Mouse (Mus musculus) hindbrain, embryonic 12.5 days (tissue): ENCODE results near the gene Cplx3. TPM values are rescaled to one million over a fixed set of nuclear protein-coding genes. Genes with fewer than 3 reads are reported as not detected.

Source experiments
- ATAC-seq: fragments of 200-750 bp; cut with Nextera tagmentation; 2 replicates; pipeline ENCODE4 v1.8.0; 2017; ENCODE audit warnings: moderate TSS enrichment; ENCODE audit not compliant: low FRiP score
- H3K27ac ChIP-seq: fragments of 300-500 bp; sonication (generic); 2 replicates; pipeline ENCODE4 v1.5.1; 2016; ENCODE audit warnings: mild to moderate bottlenecking
- H3K27me3 ChIP-seq: fragments of 300-500 bp; sonication (generic); 2 replicates; pipeline ENCODE4 v1.6.1; 2016; ENCODE audit warnings: mild to moderate bottlenecking
- H3K36me3 ChIP-seq: fragments of 300-500 bp; sonication (generic); 2 replicates; pipeline ENCODE4 v1.6.1; 2016; ENCODE audit warnings: mild to moderate bottlenecking
- H3K4me1 ChIP-seq: fragments of 300-500 bp; sonication (generic); 2 replicates; pipeline ENCODE4 v1.6.1; 2016
- H3K4me2 ChIP-seq: fragments of 300-500 bp; sonication (generic); replicated peaks from 2 replicates; pipeline ENCODE4 v1.6.1; 2016; ENCODE audit warnings: mild to moderate bottlenecking
- H3K4me3 ChIP-seq: fragments of 300-500 bp; sonication (generic); 2 replicates; pipeline ENCODE4 v1.5.1; 2016; ENCODE audit warnings: mild to moderate bottlenecking
- H3K9ac ChIP-seq: fragments of 300-500 bp; sonication (generic); 2 replicates; pipeline ENCODE4 v1.6.1; 2016; ENCODE audit warnings: mild to moderate bottlenecking, moderate library complexity
- H3K9me3 ChIP-seq: fragments of 300-500 bp; sonication (generic); replicated peaks from 2 replicates; pipeline ENCODE4 v1.6.1; 2016; ENCODE audit warnings: mild to moderate bottlenecking
- WGBS: fragments of 180-500 bp; shearing (Covaris S2); methylation state at CpG from one replicate; pipeline ENCODE4 v1.1.7; 2016; 5-methylcytosine and 5-hydroxymethylcytosine counted together
- polyA plus RNA-seq: library from polyadenylated mRNA; unstranded; fragments of >200 nt; fragmentation: Nextera tagmentation; extraction: Ambion mirVana; gene quantifications from 2 replicates; pipeline ENCODE4 v1.2.1, GENCODE M21; 2016

The Cplx3 gene
- polyA plus RNA-seq, 1 experiment from 2014 or later = 0.27 TPM

GRCm38 (mm10) chr9:57637272-57637671 lies 31.2 kb upstream of the Cplx3 start:
- H3K4me3 ChIP-seq = no peak overlapping the region
- H3K4me1 ChIP-seq = peaks cover 54% of the 10 kb centered on the region
- no peak overlapping the region for H3K27ac ChIP-seq
- H3K4me2 ChIP-seq = no peak overlapping the region
- 69% methylated on average over 3 of the region's 3 CpGs for WGBS
- no peaks in the 10 kb centered on the region for H3K27me3 ChIP-seq
- ATAC-seq = no peak
- H3K36me3 ChIP-seq = peaks cover 7% of the 10 kb centered on the region; the same call in 1 of the 2 replicates
- H3K9ac ChIP-seq = no peak overlapping the region
- H3K9me3 ChIP-seq = no peaks in the 10 kb centered on the region

GRCm38 (mm10) chr9:57633481-57634024 lies 27.5 kb upstream of the Cplx3 start:
- Histone ChIP-seq H3K4me1 (peaks cover 17% of the 10 kb centered on the region), H3K36me3 (peaks cover 35% of the 10 kb centered on the region), H3K4me2 (no peak overlapping the region), H3K9ac (no peak overlapping the region), H3K4me3 (no peak overlapping the region), H3K27me3 (no peaks in the 10 kb centered on the region), H3K9me3 (no peaks in the 10 kb centered on the region), H3K27ac (no peak overlapping the region)
- no peak for ATAC-seq
- 54% methylated on average over 4 of the region's 4 CpGs for WGBS

DNA sequence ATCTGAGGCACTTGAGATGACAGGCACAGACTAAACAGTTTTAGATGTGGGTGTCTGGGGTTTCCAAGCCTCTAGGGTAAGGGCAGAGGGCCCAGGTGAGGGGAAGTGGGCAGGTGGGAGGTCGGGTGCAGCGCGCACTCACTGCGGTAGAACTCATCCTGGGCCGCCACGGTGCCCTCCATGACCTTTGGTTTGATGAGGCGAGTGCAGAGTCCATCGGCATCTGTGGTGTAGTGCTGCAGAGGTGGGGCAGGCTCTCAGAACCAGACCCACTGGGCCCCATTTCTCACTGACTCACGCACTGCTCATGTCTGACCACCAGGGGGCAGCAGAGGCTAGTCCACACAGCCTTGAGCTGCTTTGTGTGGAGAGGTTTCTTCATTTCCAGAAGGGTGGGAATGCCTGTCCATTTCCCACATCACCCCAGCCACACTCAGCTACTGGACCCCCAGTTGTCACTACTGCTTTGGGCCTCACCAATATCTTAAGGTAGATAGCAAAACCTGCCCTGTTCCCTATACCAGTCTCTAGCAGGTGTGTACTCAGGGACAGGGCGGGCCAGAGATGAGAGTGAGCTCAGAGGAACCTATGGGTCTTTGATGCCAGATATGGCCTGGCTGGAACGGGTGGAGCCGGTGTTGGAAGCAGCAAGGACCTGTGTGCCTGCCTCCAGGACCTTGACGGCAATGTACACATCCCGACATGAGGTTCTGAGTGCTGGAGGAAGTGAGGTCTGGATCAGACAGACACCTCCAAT lies 23.2 kb upstream of the Cplx3 start:
- WGBS = 71% methylated on average over 14 of the region's 14 CpGs
- H3K36me3 ChIP-seq = peaks cover 77% of the 10 kb centered on the region
- peak overlapping the region; percentile 13; the same call in 1 of the 2 replicates for H3K9ac ChIP-seq
- H3K4me2 ChIP-seq = no peak overlapping the region
- no peaks in the 10 kb centered on the region for H3K9me3 ChIP-seq
- H3K4me1 ChIP-seq = 0 out of 2 replicates have a peak, but pooled peaks cover 6% of the 10 kb centered on the region
- peak overlapping the region; percentile 73 for H3K27ac ChIP-seq
- no peaks in the 10 kb centered on the region for H3K27me3 ChIP-seq
- no peak overlapping the region for H3K4me3 ChIP-seq
- ATAC-seq = peak; percentile 57

DNA sequence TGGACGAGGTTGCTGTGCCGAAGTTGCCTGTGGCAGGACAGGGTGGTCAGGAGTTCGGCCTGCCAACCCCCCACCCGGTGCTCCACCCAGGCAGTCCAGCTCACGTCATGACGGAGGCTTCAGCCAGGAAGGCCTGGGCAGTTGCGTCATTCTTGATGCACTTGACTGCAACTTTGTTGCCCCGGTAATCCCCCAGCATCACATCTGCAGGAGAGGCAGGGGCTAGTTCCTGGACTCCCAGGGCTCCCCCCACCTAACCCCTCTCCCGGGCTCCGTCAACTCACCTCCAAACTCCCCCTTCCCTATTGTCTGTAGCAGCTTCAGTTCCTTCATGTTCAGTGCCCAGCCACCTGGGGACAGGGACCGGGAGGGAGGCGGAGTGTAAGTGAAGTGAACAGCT lies 22.6 kb upstream of the Cplx3 start:
- Histone ChIP-seq H3K27ac (no peak overlapping the region), H3K4me2 (no peak overlapping the region), H3K4me3 (no peak overlapping the region), H3K9me3 (no peaks in the 10 kb centered on the region), H3K27me3 (no peaks in the 10 kb centered on the region), H3K4me1 (0 out of 2 replicates have a peak, but pooled peaks cover 6% of the 10 kb centered on the region), H3K36me3 (peaks cover 77% of the 10 kb centered on the region), H3K9ac (peak overlapping the region; percentile 13; the same call in 1 of the 2 replicates)
- 91% methylated on average over 12 of the region's 12 CpGs for WGBS
- peak; percentile 7; the same call in 1 of the 2 replicates for ATAC-seq

DNA sequence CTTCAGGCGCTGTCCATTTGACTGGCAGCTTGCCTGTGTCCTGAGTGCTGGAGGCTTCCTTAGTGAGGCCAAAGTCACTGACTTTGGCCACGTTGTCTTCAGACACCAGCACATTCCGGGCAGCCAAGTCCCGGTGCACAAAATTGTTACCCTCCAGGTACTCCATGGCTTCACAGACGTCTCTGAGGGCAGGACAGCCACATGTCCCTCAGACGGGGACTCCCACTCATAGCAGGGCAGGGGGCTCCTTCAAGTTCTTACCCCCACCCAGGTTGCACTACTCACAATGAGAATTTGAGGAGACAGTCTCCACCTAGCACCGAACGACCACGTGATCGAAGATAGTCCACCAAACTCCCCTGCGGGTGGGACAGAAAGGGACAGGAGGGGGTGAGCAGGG lies 21.8 kb upstream of the Cplx3 start:
- Histone ChIP-seq H3K27me3 (no peaks in the 10 kb centered on the region), H3K9me3 (no peaks in the 10 kb centered on the region), H3K4me1 (0 out of 2 replicates have a peak, but pooled peaks cover 6% of the 10 kb centered on the region), H3K4me2 (no peak overlapping the region), H3K4me3 (no peak overlapping the region), H3K27ac (no peak overlapping the region), H3K9ac (no peak overlapping the region), H3K36me3 (peaks cover 77% of the 10 kb centered on the region)
- no peak for ATAC-seq
- 96% methylated on average over 11 of the region's 11 CpGs for WGBS

- 90% methylated on average over 17 of the region's 17 CpGs for WGBS
- H3K27me3 ChIP-seq = no peaks in the 10 kb centered on the region
- no peak overlapping the region for H3K27ac ChIP-seq
- no peak for ATAC-seq
- no peak overlapping the region for H3K4me2 ChIP-seq
- 0 out of 2 replicates have a peak, but pooled peaks cover 6% of the 10 kb centered on the region for H3K4me1 ChIP-seq
- no peaks in the 10 kb centered on the region for H3K9me3 ChIP-seq
- peaks cover 77% of the 10 kb centered on the region for H3K36me3 ChIP-seq
- H3K9ac ChIP-seq = no peak overlapping the region
- H3K4me3 ChIP-seq = no peak overlapping the region
These were observed 21.1 kb upstream of the Cplx3 start for GRCm38 (mm10) chr9:57627191-57627590.

GRCm38 (mm10) chr9:57625674-57626500 lies 19.8 kb upstream of the Cplx3 start:
- WGBS = 70% methylated on average over 15 of the region's 15 CpGs
- ATAC-seq = no peak
- H3K9ac ChIP-seq = no peak overlapping the region
- no peak overlapping the region for H3K27ac ChIP-seq
- H3K9me3 ChIP-seq = no peaks in the 10 kb centered on the region
- peaks cover 65% of the 10 kb centered on the region for H3K36me3 ChIP-seq
- H3K4me2 ChIP-seq = no peak overlapping the region
- 0 out of 2 replicates have a peak, but pooled peaks cover 6% of the 10 kb centered on the region for H3K4me1 ChIP-seq
- no peak overlapping the region for H3K4me3 ChIP-seq
- no peaks in the 10 kb centered on the region for H3K27me3 ChIP-seq

DNA sequence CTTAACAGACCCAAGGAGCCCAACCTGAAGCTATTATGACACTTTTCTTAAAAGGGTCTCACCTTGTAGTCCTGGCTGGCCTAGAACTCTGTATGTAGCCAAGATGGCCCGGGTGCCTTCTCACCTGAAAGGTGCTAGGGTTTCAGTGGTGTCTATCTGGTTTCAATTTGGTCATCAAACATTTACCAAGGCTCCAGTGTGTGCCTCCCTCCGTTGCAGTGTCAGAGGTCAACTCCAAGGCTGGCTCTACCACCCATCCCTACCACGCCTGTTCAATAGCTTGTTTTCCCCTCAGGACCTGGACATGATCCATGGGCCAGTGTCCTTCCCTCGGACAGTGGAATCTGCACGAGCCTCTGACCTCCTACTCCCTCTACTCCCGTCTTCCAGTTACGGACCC lies 18.2 kb upstream of the Cplx3 start:
- 79% methylated on average over 7 of the region's 7 CpGs for WGBS
- H3K36me3 ChIP-seq = peaks cover 50% of the 10 kb centered on the region
- no peak overlapping the region for H3K9ac ChIP-seq
- H3K4me1 ChIP-seq = 0 out of 2 replicates have a peak, but pooled peaks cover 6% of the 10 kb centered on the region
- ATAC-seq = no peak
- no peaks in the 10 kb centered on the region for H3K27me3 ChIP-seq
- H3K4me2 ChIP-seq = no peak overlapping the region
- H3K9me3 ChIP-seq = no peaks in the 10 kb centered on the region
- H3K4me3 ChIP-seq = no peak overlapping the region
- no peak overlapping the region for H3K27ac ChIP-seq

GRCm38 (mm10) chr9:57620674-57621073 lies 14.6 kb upstream of the Cplx3 start, which contains the start of gene Lman1l:
Lman1l (minus strand) TSS chr9:57620774.
- Histone ChIP-seq H3K4me2 (no peak within 1 kb of the TSS), H3K4me3 (no peak within 1 kb of the TSS), H3K9ac (no peak within 1 kb of the TSS), H3K27ac (no peak within 1 kb of the TSS), H3K4me1 (0 out of 2 replicates have a peak, but pooled peaks cover under 1% of the 10 kb centered on the region), H3K27me3 (no peaks in the 10 kb centered on the region), H3K9me3 (no peaks in the 10 kb centered on the region), H3K36me3 (peaks cover 14% of the 10 kb centered on the region)
- no peak for ATAC-seq
- WGBS = 85% methylated on average over 5 of the region's 5 CpGs

DNA sequence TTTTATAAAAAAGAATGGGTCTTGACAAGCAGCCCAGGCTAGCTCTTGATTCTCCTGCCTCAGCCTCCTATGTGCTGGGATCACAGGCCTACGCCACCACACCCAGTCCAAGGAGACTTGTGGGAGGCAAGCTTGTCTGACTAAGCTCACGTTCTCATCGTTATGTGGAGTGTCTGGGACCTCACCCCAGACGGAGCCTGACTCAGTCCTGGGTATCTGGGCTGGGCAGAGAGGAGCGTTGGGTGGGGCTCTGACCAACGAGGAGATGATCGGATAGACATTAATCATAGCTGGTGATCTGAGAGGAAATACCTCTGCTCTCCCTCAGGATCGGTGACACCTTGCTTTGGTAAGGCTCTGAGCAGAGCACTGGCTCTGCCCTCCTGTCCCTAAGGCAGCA lies 12.8 kb upstream of the Cplx3 start:
- Histone ChIP-seq H3K36me3 (no peaks in the 10 kb centered on the region), H3K27me3 (no peaks in the 10 kb centered on the region), H3K27ac (no peak overlapping the region), H3K4me3 (no peak overlapping the region), H3K9ac (no peak overlapping the region), H3K4me1 (no peaks in the 10 kb centered on the region), H3K4me2 (no peak overlapping the region), H3K9me3 (no peaks in the 10 kb centered on the region)
- WGBS = 82% methylated on average over 8 of the region's 8 CpGs
- ATAC-seq = no peak

DNA sequence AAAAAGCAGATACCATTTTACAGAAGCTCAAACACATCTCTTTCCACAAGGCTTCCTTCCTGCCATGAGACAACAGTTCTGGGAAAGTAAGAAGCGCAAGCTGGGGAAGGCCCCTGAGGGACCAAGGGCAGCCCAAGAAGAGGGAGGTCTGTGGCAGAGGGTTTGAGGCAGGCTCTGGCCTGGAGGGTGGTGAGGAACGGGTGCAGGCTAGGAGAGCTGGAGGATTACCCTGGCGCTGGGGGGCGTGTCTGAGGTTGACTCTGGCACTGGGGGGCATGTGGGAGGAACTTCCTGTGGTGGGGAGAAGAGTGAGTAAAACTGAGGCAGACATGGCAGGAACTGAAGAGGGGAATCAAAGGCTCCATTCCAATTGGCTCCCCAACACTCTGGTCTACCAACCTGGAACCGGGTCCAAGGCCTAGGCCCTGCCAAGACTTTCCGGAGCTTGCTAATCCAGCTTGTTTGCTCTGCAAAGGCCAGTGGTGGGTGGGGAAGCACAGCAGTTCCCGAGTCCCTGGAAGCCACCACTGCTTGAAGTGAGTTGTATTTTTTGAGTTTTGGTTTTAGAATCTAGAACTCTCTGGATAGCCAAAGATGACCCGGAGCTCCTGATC lies 11.6 kb upstream of the Cplx3 start:
- no peaks in the 10 kb centered on the region for H3K36me3 ChIP-seq
- H3K9ac ChIP-seq = no peak overlapping the region
- H3K4me2 ChIP-seq = no peak overlapping the region
- no peaks in the 10 kb centered on the region for H3K9me3 ChIP-seq
- H3K4me1 ChIP-seq = no peaks in the 10 kb centered on the region
- no peak overlapping the region for H3K4me3 ChIP-seq
- no peaks in the 10 kb centered on the region for H3K27me3 ChIP-seq
- 78% methylated on average over 8 of the region's 8 CpGs for WGBS
- no peak overlapping the region for H3K27ac ChIP-seq
- ATAC-seq = no peak

GRCm38 (mm10) chr9:57614786-57615185 lies 8.7 kb upstream of the Cplx3 start:
- 89% methylated on average over 4 of the region's 4 CpGs for WGBS
- no peaks in the 10 kb centered on the region for H3K9me3 ChIP-seq
- no peaks in the 10 kb centered on the region for H3K27me3 ChIP-seq
- no peak overlapping the region for H3K27ac ChIP-seq
- ATAC-seq = no peak
- H3K4me2 ChIP-seq = no peak overlapping the region
- no peaks in the 10 kb centered on the region for H3K36me3 ChIP-seq
- no peak overlapping the region for H3K9ac ChIP-seq
- H3K4me1 ChIP-seq = no peaks in the 10 kb centered on the region
- no peak overlapping the region for H3K4me3 ChIP-seq
